In genomic region chr10:127156089-127156488, GRCm38 (mm10) we compare ENCODE assay signal across 30 mouse cellular contexts. TPM values are rescaled to one million over a fixed set of nuclear protein-coding genes. Genes with fewer than 3 reads are reported as not detected.
DNase-seq lines count a peak whose midpoint lies in the region; ATAC-seq and TF ChIP-seq lines count a peak whose summit lies in the region.
"Had no signal": no experiment of that assay in that cellular context is flagged by ENCODE, and none has a peak within 500 bp of the region (broad histone marks: within the 10 kb centered on the region; RNA-seq: fewer than 3 reads in every experiment).

No protein-coding gene starts in this region.

- no peak overlapping the region for H3K4me3 ChIP-seq in kidney, embryonic 14.5 days (ENCODE audit: low read length)
- no peak overlapping the region for H3K4me3 ChIP-seq in liver, embryonic 15.5 days (replicated peaks)
- no peak overlapping the region for H3K4me3 ChIP-seq in stomach, embryonic 14.5 days (ENCODE audit: low read depth, low read length)
- H3K4me3 ChIP-seq in hindbrain, postnatal 0 days (ENCODE audit: low read length): no peak overlapping the region
- H3K4me3 ChIP-seq in layer of hippocampus, adult 2 months: no peak overlapping the region
- H3K4me3 ChIP-seq: embryonic facial prominence, embryonic 10.5 days; embryonic facial prominence, embryonic 15.5 days; forebrain, embryonic 12.5 days; heart, adult 2 months; heart, embryonic 12.5 days had no signal

- H3K27ac ChIP-seq in kidney, embryonic 14.5 days (ENCODE audit: low read depth, low read length): 0 out of 2 replicates have a peak overlapping the region, but pooled peaks have one; percentile 30
- peak overlapping the region; percentile 34; the same call in 1 of the 2 replicates for H3K27ac ChIP-seq in liver, embryonic 15.5 days (replicated peaks)
- H3K27ac ChIP-seq in stomach, embryonic 14.5 days (ENCODE audit: low read length): 0 out of 2 replicates have a peak overlapping the region, but pooled peaks have one; percentile 6
- no peak overlapping the region for H3K27ac ChIP-seq in hindbrain, postnatal 0 days
- no peak overlapping the region for H3K27ac ChIP-seq in layer of hippocampus, adult 2 months
- H3K27ac ChIP-seq: embryonic facial prominence, embryonic 10.5 days; embryonic facial prominence, embryonic 15.5 days; forebrain, embryonic 12.5 days; heart, adult 2 months; hindbrain, embryonic 14.5 days had no signal

- no peak for DNase-seq in kidney, adult 11 months
- DNase-seq in liver: no peak
- no peak for DNase-seq in hindbrain, postnatal 0 days (ENCODE audit: low spot score)
- DNase-seq in layer of hippocampus, adult 2 months (ENCODE audit: low spot score in 2 of 2): no peak
- DNase-seq: adrenal gland, adult 8-10 months; cerebellum, adult 8-10 months; cerebellum, postnatal 25 days; forebrain, postnatal 0 days; heart, adult 2 months; kidney, postnatal 14 days; layer of hippocampus, postnatal 36 days; left cerebral cortex, postnatal 4 days; lung, adult 2 months; lung, postnatal 14 days; midbrain, embryonic 14.5 days; retina, postnatal 1 day; right cerebral cortex, postnatal 14 days; spleen, adult 18-20 months had no signal

- H3K27me3 ChIP-seq in kidney, embryonic 14.5 days (ENCODE audit: control insufficient read depth, insufficient read depth, low read length): no peaks in the 10 kb centered on the region
- H3K27me3 ChIP-seq in liver, embryonic 15.5 days: no peaks in the 10 kb centered on the region
- no peaks in the 10 kb centered on the region for H3K27me3 ChIP-seq in stomach, embryonic 14.5 days (ENCODE audit: control insufficient read depth, insufficient read depth, low read length)
- no peaks in the 10 kb centered on the region for H3K27me3 ChIP-seq in hindbrain, postnatal 0 days (ENCODE audit: insufficient read depth, low read length)
- H3K27me3 ChIP-seq: CH12.LX; embryonic facial prominence, embryonic 15.5 days; forebrain, embryonic 12.5 days; heart, embryonic 12.5 days had no signal

- ATAC-seq in kidney, embryonic 14.5 days (ENCODE audit: low FRiP score, low TSS enrichment): no peak
- no peak for ATAC-seq in liver, embryonic 15.5 days (ENCODE audit: insufficient read depth)
- ATAC-seq in stomach, embryonic 14.5 days (ENCODE audit: insufficient number of reproducible peaks, insufficient read depth, low FRiP score, low read depth): no peak; the same call in 1 of the 2 replicates
- no peak for ATAC-seq in hindbrain, postnatal 0 days
- ATAC-seq: activated CD4-positive, CD25-positive, alpha-beta regulatory T cell, adult 4 months; forebrain, postnatal 0 days; inflammation-experienced regulatory T-cells, adult 6 months had no signal

- TF ChIP-seq CTCF in hindbrain, postnatal 0 days (IDR thresholded peaks at IDR 0.05; ENCODE audit: low read depth): no peak
- TF ChIP-seq CTCF in layer of hippocampus, adult 2 months (conservative IDR thresholded peaks at IDR 0.05): no peak

- 68% methylated on average over 1 of the region's 1 CpGs for WGBS in kidney, embryonic 14.5 days
- 67% methylated on average over 1 of the region's 1 CpGs for WGBS in liver, embryonic 15.5 days (ENCODE audit: insufficient replicate concordance)
- WGBS in stomach, embryonic 14.5 days: 58% methylated on average over 1 of the region's 1 CpGs
- 98% methylated on average over 1 of the region's 1 CpGs for WGBS in hindbrain, postnatal 0 days

- H3K4me2 ChIP-seq in kidney, embryonic 14.5 days (replicated peaks; ENCODE audit: low read depth, low read length): no peak overlapping the region
- H3K4me2 ChIP-seq in liver, embryonic 15.5 days: no peak overlapping the region
- H3K4me2 ChIP-seq in stomach, embryonic 14.5 days (replicated peaks; ENCODE audit: low read depth, low read length): no peak overlapping the region
- H3K4me2 ChIP-seq in hindbrain, postnatal 0 days (ENCODE audit: low read depth, low read length): no peak overlapping the region
- H3K4me2 ChIP-seq: embryonic facial prominence, embryonic 15.5 days; forebrain, embryonic 12.5 days; heart, embryonic 12.5 days; hindbrain, embryonic 14.5 days had no signal

- no peaks in the 10 kb centered on the region for H3K4me1 ChIP-seq in kidney, embryonic 14.5 days (ENCODE audit: control insufficient read depth, insufficient read depth, low read length)
- H3K4me1 ChIP-seq in liver, embryonic 15.5 days (replicated peaks): peaks cover 11% of the 10 kb centered on the region
- H3K4me1 ChIP-seq in stomach, embryonic 14.5 days (ENCODE audit: control insufficient read depth, insufficient read depth, low read length): no peaks in the 10 kb centered on the region
- H3K4me1 ChIP-seq in hindbrain, postnatal 0 days (ENCODE audit: insufficient read depth, low read length): no peaks in the 10 kb centered on the region
- H3K4me1 ChIP-seq: embryonic facial prominence, embryonic 10.5 days; embryonic facial prominence, embryonic 15.5 days; forebrain, embryonic 12.5 days; heart, embryonic 12.5 days had no signal

- H3K36me3 ChIP-seq in kidney, embryonic 14.5 days (ENCODE audit: control insufficient read depth, insufficient read depth, low read length): no peaks in the 10 kb centered on the region
- no peaks in the 10 kb centered on the region for H3K36me3 ChIP-seq in liver, embryonic 15.5 days (replicated peaks)
- no peaks in the 10 kb centered on the region for H3K36me3 ChIP-seq in stomach, embryonic 14.5 days (ENCODE audit: control insufficient read depth, insufficient read depth, low read length)
- H3K36me3 ChIP-seq in hindbrain, postnatal 0 days (ENCODE audit: insufficient read depth, low read length): no peaks in the 10 kb centered on the region
- H3K36me3 ChIP-seq: embryonic facial prominence, embryonic 10.5 days; embryonic facial prominence, embryonic 15.5 days; forebrain, embryonic 12.5 days; heart, embryonic 12.5 days had no signal

- no peaks in the 10 kb centered on the region for H3K9me3 ChIP-seq in kidney, embryonic 14.5 days (ENCODE audit: control insufficient read depth, low read length)
- H3K9me3 ChIP-seq in liver, embryonic 15.5 days (replicated peaks): no peaks in the 10 kb centered on the region
- no peaks in the 10 kb centered on the region for H3K9me3 ChIP-seq in stomach, embryonic 14.5 days (ENCODE audit: control insufficient read depth, low read depth, low read length)
- H3K9me3 ChIP-seq in hindbrain, postnatal 0 days (ENCODE audit: low read length): no peaks in the 10 kb centered on the region
- H3K9me3 ChIP-seq: embryonic facial prominence, embryonic 10.5 days; embryonic facial prominence, embryonic 15.5 days; forebrain, embryonic 12.5 days; heart, embryonic 12.5 days had no signal

- no peak overlapping the region for H3K9ac ChIP-seq in kidney, embryonic 14.5 days (ENCODE audit: low read depth, low read length)
- no peak overlapping the region for H3K9ac ChIP-seq in liver, embryonic 15.5 days
- H3K9ac ChIP-seq in stomach, embryonic 14.5 days (replicated peaks; ENCODE audit: low read depth, low read length): no peak overlapping the region
- H3K9ac ChIP-seq in hindbrain, postnatal 0 days (replicated peaks; ENCODE audit: low read length): no peak overlapping the region
- H3K9ac ChIP-seq: embryonic facial prominence, embryonic 15.5 days; forebrain, embryonic 12.5 days; forebrain, postnatal 0 days; heart, embryonic 12.5 days; hindbrain, embryonic 14.5 days had no signal

RNA-seq across cellular contexts. Expression of gene B4galnt1, which starts 8.9 kb away (rescaled TPM):
- polyA plus RNA-seq in kidney, embryonic 14.5 days (2014; fragmentation: Nextera tagmentation; extraction: Ambion mirVana): 6.2 and 8.7 TPM in 2 replicates
- 19.3 and 21.0 TPM in 2 replicates for polyA plus RNA-seq in liver, embryonic 15.5 days (2015; fragmentation: Nextera tagmentation; extraction: Ambion mirVana)
- 27.7 and 29.4 TPM in 2 replicates for polyA plus RNA-seq in stomach, embryonic 14.5 days (2014; fragmentation: Nextera tagmentation; extraction: Ambion mirVana)
- 111 and 112 TPM in 2 replicates for total RNA-seq in hindbrain, postnatal 0 days (2014; rRNA removed)
- 56.7 and 65.3 TPM in 2 replicates for polyA plus RNA-seq in hindbrain, postnatal 0 days (2015; fragmentation: Nextera tagmentation; extraction: Ambion mirVana)
- 100 to 1,000 TPM; 116 to 123 TPM for total RNA-seq in layer of hippocampus, adult 2 months (2021)

RNA-seq across cellular contexts. Expression of gene Slc26a10, which starts 24.4 kb away (rescaled TPM):
- polyA plus RNA-seq in kidney, embryonic 14.5 days (2014; fragmentation: Nextera tagmentation; extraction: Ambion mirVana): 2.0 and 2.3 TPM in 2 replicates
- polyA plus RNA-seq in liver, embryonic 15.5 days (2015; fragmentation: Nextera tagmentation; extraction: Ambion mirVana): 2.1 and 3.2 TPM in 2 replicates
- polyA plus RNA-seq in stomach, embryonic 14.5 days (2014; fragmentation: Nextera tagmentation; extraction: Ambion mirVana): 0.34 and 0.82 TPM in 2 replicates
- 0.31 TPM in 1 of 2 replicates, not detected in the other for total RNA-seq in hindbrain, postnatal 0 days (2014; rRNA removed)
- polyA plus RNA-seq in hindbrain, postnatal 0 days (2015; fragmentation: Nextera tagmentation; extraction: Ambion mirVana): 0.79 and 1.1 TPM in 2 replicates
- 10 to 100 TPM; 21.9 to 25.4 TPM for total RNA-seq in layer of hippocampus, adult 2 months (2021)

RNA-seq across cellular contexts. Expression of gene Arhgef25, which starts 33.8 kb away (rescaled TPM):
- polyA plus RNA-seq in kidney, embryonic 14.5 days (2014; fragmentation: Nextera tagmentation; extraction: Ambion mirVana): 31.0 and 32.9 TPM in 2 replicates
- polyA plus RNA-seq in liver, embryonic 15.5 days (2015; fragmentation: Nextera tagmentation; extraction: Ambion mirVana): 5.4 and 5.8 TPM in 2 replicates
- 64.0 and 71.1 TPM in 2 replicates for polyA plus RNA-seq in stomach, embryonic 14.5 days (2014; fragmentation: Nextera tagmentation; extraction: Ambion mirVana)
- 61.0 and 65.4 TPM in 2 replicates for total RNA-seq in hindbrain, postnatal 0 days (2014; rRNA removed)
- 20.3 and 21.6 TPM in 2 replicates for polyA plus RNA-seq in hindbrain, postnatal 0 days (2015; fragmentation: Nextera tagmentation; extraction: Ambion mirVana)
- 100 to 1,000 TPM; 395 to 408 TPM for total RNA-seq in layer of hippocampus, adult 2 months (2021)
- total RNA-seq: monocyte, adult 5-6 weeks had no signal
- polyA plus RNA-seq: activated CD4-positive, CD25-positive, alpha-beta regulatory T cell, adult 4 months had no signal

RNA-seq across cellular contexts. Expression of gene Os9, which starts 35.2 kb away (rescaled TPM):
- 31.4 and 47.5 TPM in 2 replicates for polyA plus RNA-seq in kidney, embryonic 14.5 days (2014; fragmentation: Nextera tagmentation; extraction: Ambion mirVana)
- 54.0 and 58.1 TPM in 2 replicates for polyA plus RNA-seq in liver, embryonic 15.5 days (2015; fragmentation: Nextera tagmentation; extraction: Ambion mirVana)
- polyA plus RNA-seq in stomach, embryonic 14.5 days (2014; fragmentation: Nextera tagmentation; extraction: Ambion mirVana): 47.8 and 52.7 TPM in 2 replicates
- total RNA-seq in hindbrain, postnatal 0 days (2014; rRNA removed): 118 and 119 TPM in 2 replicates
- 128 and 129 TPM in 2 replicates for polyA plus RNA-seq in hindbrain, postnatal 0 days (2015; fragmentation: Nextera tagmentation; extraction: Ambion mirVana)
- total RNA-seq in layer of hippocampus, adult 2 months (2021): 100 to 1,000 TPM; 100 to 102 TPM

RNA-seq across cellular contexts. Expression of gene Dtx3, which starts 39.4 kb away (rescaled TPM):
- 107 and 117 TPM in 2 replicates for polyA plus RNA-seq in kidney, embryonic 14.5 days (2014; fragmentation: Nextera tagmentation; extraction: Ambion mirVana)
- 16.7 and 16.9 TPM in 2 replicates for polyA plus RNA-seq in liver, embryonic 15.5 days (2015; fragmentation: Nextera tagmentation; extraction: Ambion mirVana)
- 123 and 125 TPM in 2 replicates for polyA plus RNA-seq in stomach, embryonic 14.5 days (2014; fragmentation: Nextera tagmentation; extraction: Ambion mirVana)
- total RNA-seq in hindbrain, postnatal 0 days (2014; rRNA removed): 233 and 240 TPM in 2 replicates
- polyA plus RNA-seq in hindbrain, postnatal 0 days (2015; fragmentation: Nextera tagmentation; extraction: Ambion mirVana): 170 and 185 TPM in 2 replicates
- 100 to 1,000 TPM; 227 to 255 TPM for total RNA-seq in layer of hippocampus, adult 2 months (2021)

Comparison
In these comparisons a context has a peak if more than half of its experiments do, and no peak if none do; other contexts are left out.
1. H3K27ac ChIP-seq: peak in kidney, embryonic 14.5 days (single experiment), liver, embryonic 15.5 days (single experiment) and stomach, embryonic 14.5 days (single experiment); none in hindbrain, postnatal 0 days (single experiment) and layer of hippocampus, adult 2 months (single experiment).